Mouse (Mus musculus): Measurements from ENCODE around the gene Tdrkh. TPM values are rescaled to one million over a fixed set of nuclear protein-coding genes. Genes with fewer than 3 reads are reported as not detected.

Gene Tdrkh
- 14.3 TPM for polyA plus RNA-seq (2021)

GRCm38 (mm10) chr3:94413031-94413679 lies at the start of gene Tdrkh:
Tdrkh (plus strand) TSS chr3:94413273.
- DNase-seq (ENCODE audit: low read depth, low spot score) = peak; percentile 95
- ATAC-seq = peak; percentile 100
- in situ Hi-C loops (cut with MboI; ENCODE audit: low pct_unique_long_range_greater_than_20kb) = no loop called here
- POLR2A ChIA-PET = no interaction called here
- no peak for TF ChIP-seq CTCF (IDR thresholded peaks at IDR 0.05)
- no peaks in the 10 kb centered on the region for H3K27me3 ChIP-seq
- CTCF ChIA-PET = interaction anchor here (1.2 to 1.6 kb wide), 2 partner anchors 15 to 21 kb away, joined by 3 to 4 read pairs; partner anchors contain the start of gene Lingo4

GRCm38 (mm10) chr3:94363291-94364153 lies 49.6 kb upstream of the Tdrkh start:
- TF ChIP-seq CTCF (IDR thresholded peaks at IDR 0.05) = no peak
- peaks cover 20% of the 10 kb centered on the region for H3K27me3 ChIP-seq
- CTCF ChIA-PET = no interaction called here
- DNase-seq (ENCODE audit: low read depth, low spot score) = no peak
- in situ Hi-C loops (cut with MboI; ENCODE audit: low pct_unique_long_range_greater_than_20kb) = loop anchor here (25.0 kb wide), 1 partner anchor 601 kb away; the partner anchor contains the start of gene Gm5773
- POLR2A ChIA-PET = interaction anchor here (0.7 kb wide), 1 partner anchor 79 kb away, joined by 3 read pairs; the partner anchor contains the start of gene Mrpl9
- no peak for ATAC-seq

- DNase-seq (ENCODE audit: low read depth, low spot score) = no peak
- no peak for ATAC-seq
- in situ Hi-C loops (cut with MboI; ENCODE audit: low pct_unique_long_range_greater_than_20kb) = loop anchor here (25.0 kb wide), 1 partner anchor 602 kb away; the partner anchor contains the start of gene Gm5773
- CTCF ChIA-PET = interaction anchor here (1.7 kb wide), 1 partner anchor 9 kb away, joined by 4 read pairs; no protein-coding TSS in a partner anchor
- H3K27me3 ChIP-seq = peaks cover 20% of the 10 kb centered on the region
- no peak for TF ChIP-seq CTCF (IDR thresholded peaks at IDR 0.05)
- POLR2A ChIA-PET = interaction anchor here (0.7 kb wide), 1 partner anchor 79 kb away, joined by 3 read pairs; the partner anchor contains the start of gene Mrpl9
Measured at GRCm38 (mm10) chr3:94364154-94364526, 48.9 kb upstream of the Tdrkh start.

- in situ Hi-C loops (cut with MboI; ENCODE audit: low pct_unique_long_range_greater_than_20kb) = loop anchor here (5.0 to 25.0 kb wide), 4 partner anchors 76 to 604 kb away; partner anchors contain the start of genes Gm5773, Mrpl9 and Oaz3
- peaks cover 15% of the 10 kb centered on the region for H3K27me3 ChIP-seq
- ATAC-seq (peak; percentile 49), DNase-seq (ENCODE audit: low read depth, low spot score) (no peak)
- CTCF ChIA-PET = interaction anchor here (0.7 to 2.7 kb wide), 30 partner anchors 9 to 482 kb away, joined by 3 to 16 read pairs (median 4); no protein-coding TSS in a partner anchor
- TF ChIP-seq CTCF (IDR thresholded peaks at IDR 0.05) = no peak
- POLR2A ChIA-PET = interaction anchor here (0.6 to 1.6 kb wide), 3 partner anchors 16 to 235 kb away, joined by 3 to 4 read pairs (median 3); no protein-coding TSS in a partner anchor
Measured at GRCm38 (mm10) chr3:94366761-94367160, 46.3 kb upstream of the Tdrkh start.

DNA sequence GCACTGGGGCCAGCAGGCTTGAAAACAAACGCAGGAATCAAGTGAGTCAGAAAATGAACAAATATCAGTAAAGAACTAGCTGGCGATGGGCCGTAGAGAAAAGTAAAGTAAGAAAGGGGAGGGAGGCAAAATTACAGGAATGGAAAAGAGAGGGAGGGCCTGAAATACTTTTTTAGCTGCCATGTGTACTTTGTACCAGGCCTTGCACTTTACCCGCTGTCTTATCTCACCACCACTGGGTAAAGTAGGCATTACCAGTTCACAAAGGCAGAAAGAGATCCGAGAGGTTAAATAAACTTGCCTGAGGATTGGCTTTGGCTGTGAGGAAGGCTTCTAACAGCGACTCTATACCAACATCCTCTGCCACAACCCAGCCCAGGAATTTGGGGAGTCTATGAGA lies 45.6 kb upstream of the Tdrkh start:
- CTCF ChIA-PET = interaction anchor here (0.7 to 2.7 kb wide), 22 partner anchors 10 to 356 kb away, joined by 3 to 16 read pairs (median 4); no protein-coding TSS in a partner anchor
- H3K27me3 ChIP-seq = peaks cover 15% of the 10 kb centered on the region
- DNase-seq (ENCODE audit: low read depth, low spot score) (no peak), ATAC-seq (no peak)
- no peak for TF ChIP-seq CTCF (IDR thresholded peaks at IDR 0.05)
- in situ Hi-C loops (cut with MboI; ENCODE audit: low pct_unique_long_range_greater_than_20kb) = loop anchor here (5.0 to 25.0 kb wide), 4 partner anchors 75 to 605 kb away; partner anchors contain the start of genes Gm5773, Mrpl9 and Oaz3
- POLR2A ChIA-PET = interaction anchor here (0.9 to 1.6 kb wide), 3 partner anchors 15 to 78 kb away, joined by 3 to 4 read pairs (median 3); partner anchors contain the start of genes Mrpl9 and Oaz3

GRCm38 (mm10) chr3:94368631-94369030 lies 44.4 kb upstream of the Tdrkh start:
- TF ChIP-seq CTCF (IDR thresholded peaks at IDR 0.05) = no peak
- DNase-seq (ENCODE audit: low read depth, low spot score) = no peak
- peaks cover 10% of the 10 kb centered on the region for H3K27me3 ChIP-seq
- ChIA-PET POLR2A (interaction anchor here (1.1 to 1.4 kb wide), 2 partner anchors 75 to 76 kb away, joined by 3 read pairs; partner anchors contain the start of genes Mrpl9 and Oaz3), CTCF (interaction anchor here (0.9 to 2.7 kb wide), 5 partner anchors 12 to 535 kb away, joined by 3 to 13 read pairs (median 3); no protein-coding TSS in a partner anchor)
- in situ Hi-C loops (cut with MboI; ENCODE audit: low pct_unique_long_range_greater_than_20kb) = loop anchor here (5.0 to 25.0 kb wide), 4 partner anchors 74 to 606 kb away; partner anchors contain the start of genes Gm5773, Mrpl9 and Oaz3
- ATAC-seq = no peak

- CTCF ChIA-PET = interaction anchor here (1.1 to 1.5 kb wide), 4 partner anchors 20 to 232 kb away, joined by 3 to 5 read pairs (median 4); no protein-coding TSS in a partner anchor
- in situ Hi-C loops (cut with MboI; ENCODE audit: low pct_unique_long_range_greater_than_20kb) = loop anchor here (5.0 to 25.0 kb wide), 4 partner anchors 73 to 607 kb away; partner anchors contain the start of genes Gm5773, Mrpl9 and Oaz3
- POLR2A ChIA-PET = interaction anchor here (0.9 kb wide), 1 partner anchor 74 kb away, joined by 3 read pairs; the partner anchor contains the start of genes Mrpl9 and Oaz3
Measured at GRCm38 (mm10) chr3:94369709-94370108, 43.4 kb upstream of the Tdrkh start.

DNA sequence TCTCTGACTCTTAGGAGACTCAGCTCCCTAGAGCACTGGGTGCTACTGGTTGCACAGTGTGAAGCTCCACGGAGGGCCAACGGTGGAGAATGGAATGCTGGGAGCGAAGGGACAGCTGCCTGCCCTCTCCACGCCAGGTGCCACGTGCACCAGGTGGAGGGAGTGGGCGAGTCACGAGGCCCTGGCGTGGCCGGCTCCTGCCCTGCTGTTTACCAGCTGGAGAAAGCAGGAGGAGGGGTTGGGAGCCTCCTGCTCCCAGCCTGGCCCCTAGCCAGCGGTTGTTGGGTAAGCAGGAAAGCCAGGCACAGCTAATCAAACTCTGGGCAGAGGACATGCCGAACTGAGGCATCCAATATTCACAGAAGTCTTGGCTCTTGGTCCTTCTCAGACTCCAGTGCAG lies 41.4 kb upstream of the Tdrkh start:
- CTCF ChIA-PET = interaction anchor here (0.9 to 1.1 kb wide), 2 partner anchors 11 to 84 kb away, joined by 3 read pairs; no protein-coding TSS in a partner anchor
- in situ Hi-C loops (cut with MboI; ENCODE audit: low pct_unique_long_range_greater_than_20kb) = loop anchor here (25.0 kb wide), 1 partner anchor 609 kb away; the partner anchor contains the start of gene Gm5773
- POLR2A ChIA-PET = no interaction called here
- peak; percentile 36 for ATAC-seq
- TF ChIP-seq CTCF (IDR thresholded peaks at IDR 0.05) = no peak
- DNase-seq (ENCODE audit: low read depth, low spot score) = peak; percentile 60
- H3K27me3 ChIP-seq = no peaks in the 10 kb centered on the region

More at GRCm38 (mm10) chr3:94369709-94370108, 43.4 kb upstream of the Tdrkh start:
- ATAC-seq (no peak), DNase-seq (ENCODE audit: low read depth, low spot score) (no peak)
- TF ChIP-seq CTCF (IDR thresholded peaks at IDR 0.05) = no peak
- H3K27me3 ChIP-seq = peaks cover 4% of the 10 kb centered on the region

GRCm38 (mm10) chr3:94372038-94372437 lies 41.0 kb upstream of the Tdrkh start:
- no peak for DNase-seq (ENCODE audit: low read depth, low spot score)
- ChIA-PET POLR2A (no interaction called here), CTCF (interaction anchor here (0.9 kb wide), 1 partner anchor 10 kb away, joined by 3 read pairs; no protein-coding TSS in a partner anchor)
- in situ Hi-C loops (cut with MboI; ENCODE audit: low pct_unique_long_range_greater_than_20kb) = loop anchor here (25.0 kb wide), 1 partner anchor 610 kb away; the partner anchor contains the start of gene Gm5773
- ATAC-seq = no peak
- no peak for TF ChIP-seq CTCF (IDR thresholded peaks at IDR 0.05)
- H3K27me3 ChIP-seq = no peaks in the 10 kb centered on the region

Data from Patski (cell line).